Comparison of ENCODE assay signal across 27 mouse cellular contexts in genomic region chr8:12513042-12513441, GRCm38 (mm10). TPM values are rescaled to one million over a fixed set of nuclear protein-coding genes. Genes with fewer than 3 reads are reported as not detected.
A peak's percentile ranks its signal among the peaks of the same experiment; 100 is the strongest.
DNase-seq lines count a peak whose midpoint lies in the region.
"Had no signal": no experiment of that assay in that cellular context is flagged by ENCODE, and none has a peak within 500 bp of the region (broad histone marks: within the 10 kb centered on the region; RNA-seq: fewer than 3 reads in every experiment).

No protein-coding gene starts in this region.

- peak; percentile 20 for DNase-seq in gastrocnemius, adult 18-20 months (ENCODE audit: low spot score)
- no peak for DNase-seq in gastrocnemius, adult 8-10 months (ENCODE audit: low spot score in 2 of 2)
- peak; percentile 63 for DNase-seq in urinary bladder, postnatal 14 days (ENCODE audit: low spot score)
- no peak for DNase-seq in urinary bladder, adult 2 months (ENCODE audit: low spot score)
- DNase-seq in Muller cell, postnatal 12 days (ENCODE audit: inconsistent ontology term) = peak; percentile 14
- DNase-seq in skeletal muscle tissue, adult 2 months (ENCODE audit: low read depth, low spot score) = peak; percentile 24
- no peak for DNase-seq in cerebellum, postnatal 36 days
- DNase-seq: adrenal gland, adult 8-10 months; cerebellum, adult 2 months; cerebellum, postnatal 10 days; embryo, embryonic 11 days; gastrocnemius, postnatal 25 days had no signal

RNA-seq across cellular contexts. Expression of gene Spaca7, which starts 59.8 kb away (rescaled TPM):
- total RNA-seq in gastrocnemius, adult 18-20 months (2021) = not detected
- not detected for total RNA-seq in gastrocnemius, adult 8-10 months (2022)
- not detected in 2 replicates for polyA plus RNA-seq in urinary bladder, adult 2 months (2012; rRNA removed)
- total RNA-seq: adrenal gland, adult 8-10 months; CH12.LX; common myeloid progenitor, adult 5-6 weeks; gastrocnemius, postnatal 25 days; granulocyte monocyte progenitor cell, adult 5-6 weeks; heart, adult 8-10 months; heart, postnatal 25 days had no signal
- polyA plus RNA-seq: cerebellum, adult 2 months; embryonic facial prominence, embryonic 11.5 days; embryonic facial prominence, embryonic 15.5 days; erythroblast, embryonic 14.5 days; forebrain, embryonic 10.5 days; forebrain, embryonic 15.5 days; frontal cortex, adult 2 months; heart, embryonic 12.5 days; heart, embryonic 16.5 days; hindbrain, embryonic 10.5 days; hindbrain, embryonic 14.5 days had no signal

Comparison
In these comparisons a context has a peak if more than half of its experiments do, and no peak if none do; other contexts are left out.
1. DNase-seq: peak in gastrocnemius, adult 18-20 months (single experiment), urinary bladder, postnatal 14 days (single experiment), Muller cell, postnatal 12 days (single experiment) and skeletal muscle tissue, adult 2 months (single experiment); none in gastrocnemius, adult 8-10 months (0 of 2), urinary bladder, adult 2 months (single experiment) and cerebellum, postnatal 36 days (0 of 2).